ENCODE assay signal across 19 mouse cellular contexts in the genomic region with DNA sequence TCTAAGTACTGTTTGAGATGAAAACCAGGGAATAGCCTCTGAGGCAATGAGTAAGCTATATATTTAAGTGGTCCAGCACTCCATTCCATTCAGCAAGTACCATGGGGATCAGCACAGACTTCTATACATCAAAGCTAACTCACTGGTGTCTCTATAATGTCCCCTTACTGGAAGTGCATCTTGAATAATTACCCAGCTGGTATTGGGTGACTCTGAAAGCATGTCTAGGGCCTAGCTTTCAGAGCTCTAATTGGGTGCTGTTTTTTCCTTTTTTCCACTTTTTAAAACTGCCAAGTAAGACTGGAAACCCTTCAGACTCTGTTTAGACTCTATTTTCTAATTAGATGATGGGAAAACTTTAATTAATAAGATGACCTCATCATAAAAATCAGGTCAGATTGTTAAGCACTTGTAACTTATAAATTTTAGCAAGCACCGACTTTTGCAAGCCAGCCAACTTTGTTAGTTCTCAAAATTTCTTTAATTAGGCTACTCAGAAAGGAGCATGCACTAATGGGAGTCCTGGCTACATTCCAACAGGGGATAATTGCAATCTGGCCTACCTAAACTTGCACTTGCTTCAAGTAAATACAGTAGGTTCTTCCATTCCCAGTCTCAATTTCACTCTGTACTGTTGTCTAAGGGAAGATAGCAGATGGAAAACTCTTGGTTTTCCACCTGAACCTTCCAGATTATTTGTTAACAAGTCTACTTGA. TPM values are rescaled to one million over a fixed set of nuclear protein-coding genes. Genes with fewer than 3 reads are reported as not detected.
DNase-seq lines count a peak whose midpoint lies in the region; TF ChIP-seq lines count a peak whose summit lies in the region.
"Had no signal": no experiment of that assay in that cellular context is flagged by ENCODE, and none has a peak within 500 bp of the region (broad histone marks: within the 10 kb centered on the region; RNA-seq: fewer than 3 reads in every experiment).

No protein-coding gene starts in this region.

- H3K27me3 ChIP-seq in kidney, adult 2 months (replicated peaks; ENCODE audit: control insufficient read depth, insufficient read depth, low read length), result no peaks in the 10 kb centered on the region
- H3K27me3 ChIP-seq: heart, embryonic 15.5 days; hindbrain, embryonic 13.5 days; liver, embryonic 13.5 days had no signal

- no peaks in the 10 kb centered on the region for H3K4me1 ChIP-seq in kidney, adult 2 months (ENCODE audit: control insufficient read depth, insufficient read depth, low read length)
- H3K4me1 ChIP-seq: heart, embryonic 15.5 days; hindbrain, embryonic 13.5 days; liver, embryonic 13.5 days had no signal

- no peaks in the 10 kb centered on the region for H3K36me3 ChIP-seq in kidney, adult 2 months (ENCODE audit: control insufficient read depth, insufficient read depth, low read length)
- H3K36me3 ChIP-seq: heart, embryonic 15.5 days; hindbrain, embryonic 13.5 days; liver, embryonic 13.5 days had no signal

- no peak overlapping the region for H3K4me3 ChIP-seq in kidney, adult 2 months (ENCODE audit: insufficient read depth, low read depth, low read length)
- H3K4me3 ChIP-seq: heart, embryonic 15.5 days; hindbrain, embryonic 13.5 days; liver, embryonic 13.5 days had no signal

- WGBS in kidney, adult 2 months, result 59% methylated on average over 1 of the region's 1 CpGs

- no peak overlapping the region for H3K27ac ChIP-seq in kidney, adult 2 months (ENCODE audit: insufficient read depth, low read depth, low read length)
- H3K27ac ChIP-seq: heart, embryonic 15.5 days; hindbrain, embryonic 13.5 days; liver, embryonic 13.5 days had no signal

- peak; percentile 13 to 47 for DNase-seq in cerebellum, postnatal 14 days
- DNase-seq in cerebellum, adult 11 months, result no peak
- peak; percentile 32 to 42 for DNase-seq in layer of hippocampus, adult 8-10 months (ENCODE audit: low spot score in 2 of 2)
- no peak for DNase-seq in layer of hippocampus, adult 9-10 months (ENCODE audit: low spot score)
- peak; percentile 18 for DNase-seq in right cerebral cortex, adult 18-20 months
- no peak for DNase-seq in right cerebral cortex, postnatal 25 days
- DNase-seq in layer of hippocampus, postnatal 10 days (ENCODE audit: low spot score in 2 of 2), result peak; percentile 11 to 44
- no peak for DNase-seq in kidney, adult 2 months
- DNase-seq: adrenal gland, postnatal 25 days; cerebellum, adult 11-12 months; heart, adult 11 months; kidney, adult 11 months; kidney, postnatal 36 days; liver, embryonic 13.5 days; right cerebral cortex, postnatal 14 days had no signal

- TF ChIP-seq POLR2A in kidney, adult 2 months (IDR thresholded peaks at IDR 0.05; ENCODE audit: low read depth, low read length), result no peak

- TF ChIP-seq CTCF in kidney, adult 2 months (conservative IDR thresholded peaks at IDR 0.05; ENCODE audit: insufficient read depth, insufficient read length, low read depth, low read length), result no peak

RNA-seq across cellular contexts. Expression of gene Nkain2, which starts 19.4 kb away (rescaled TPM):
- 10 to 100 TPM; 23.8 to 32.9 (median 25.6) TPM for total RNA-seq in layer of hippocampus, adult 8-10 months (2022)
- total RNA-seq in layer of hippocampus, postnatal 10 days (2021), result 10 to 100 TPM; 30.7 TPM
- 0.04 and 0.08 TPM in 2 replicates for polyA plus RNA-seq in kidney, adult 2 months (2012; rRNA removed)
- total RNA-seq: megakaryocyte, adult 5-6 weeks had no signal
- polyA plus RNA-seq: lung, postnatal 0 days had no signal

Comparison
In these comparisons a context has a peak if more than half of its experiments do, and no peak if none do; other contexts are left out.
1. DNase-seq: peak in cerebellum, postnatal 14 days (2 of 2), layer of hippocampus, adult 8-10 months (2 of 2), right cerebral cortex, adult 18-20 months (single experiment) and layer of hippocampus, postnatal 10 days (2 of 2); none in cerebellum, adult 11 months (single experiment), layer of hippocampus, adult 9-10 months (single experiment), right cerebral cortex, postnatal 25 days (single experiment) and kidney, adult 2 months (single experiment).